Mouse (Mus musculus) CH12.LX (cell line): ENCODE measurements at regions not wholly inside any gene's neighbourhood (a gene's known extent, or its start where the extent isn't known, plus 50 kb on each side); places are given as distances from the start of the nearest gene placed in this dataset.

ENCODE experiments used
- DNase-seq: peaks from one replicate; pipeline ENCODE4 v3.0.0-alpha.2; 2013; ENCODE audit errors: extremely low read depth
- H3K27ac ChIP-seq: 2 replicates; pipeline ENCODE4 v1.5.1; 2012; ENCODE audit warnings: low read depth, mild to moderate bottlenecking, control low read depth, moderate library complexity; ENCODE audit not compliant: insufficient read depth
- H3K27me3 ChIP-seq: replicated peaks from 2 replicates; pipeline ENCODE3; 2012; ENCODE audit warnings: inconsistent platforms
- H3K36me3 ChIP-seq, 2 experiments: replicated peaks in 1 of 2; 2 replicates each; pipeline versions ENCODE3 to v1.6.1; 2012; ENCODE audit warnings: inconsistent platforms in 1 of 2, low read length in 1 of 2, mild to moderate bottlenecking in 1 of 2, mixed read lengths in 1 of 2, moderate library complexity in 1 of 2; ENCODE audit not compliant: control insufficient read depth in 1 of 2, insufficient read depth in 1 of 2
- H3K4me1 ChIP-seq, 2 experiments: 2 replicates each; pipeline ENCODE4 v1.6.1; 2012; ENCODE audit warnings: inconsistent platforms in 1 of 2, moderate library complexity in 1 of 2; ENCODE audit not compliant: insufficient read depth in 2 of 2, control insufficient read depth in 1 of 2
- H3K4me2 ChIP-seq: 2 replicates; pipeline ENCODE4 v1.6.1; 2012; ENCODE audit warnings: low read depth, mild to moderate bottlenecking, control low read depth; ENCODE audit not compliant: poor library complexity, insufficient read depth, severe bottlenecking
- H3K4me3 ChIP-seq, 3 experiments: fragments of 150-350 bp in 1 of 3; sonication (generic) in 1 of 3; replicated peaks in 1 of 3; 2 replicates each; pipeline versions ENCODE3 to v1.5.1; 2011 to 2012; ENCODE audit warnings: low read depth in 2 of 3, low read length in 2 of 3, mild to moderate bottlenecking in 2 of 3, moderate library complexity in 2 of 3, control low read depth in 1 of 3, improper control_type of control experiment in 1 of 3, inconsistent platforms in 1 of 3, mixed read lengths in 1 of 3; ENCODE audit not compliant: poor library complexity in 1 of 3
- H3K79me2 ChIP-seq: replicated peaks from 2 replicates; pipeline ENCODE4 v1.6.1; 2012; ENCODE audit warnings: mild to moderate bottlenecking, moderate library complexity; ENCODE audit not compliant: control insufficient read depth, poor library complexity, insufficient read depth, severe bottlenecking; ENCODE audit errors: extremely low read depth
- H3K9ac ChIP-seq: 2 replicates; pipeline ENCODE4 v1.6.1; 2012; ENCODE audit warnings: low read depth, mild to moderate bottlenecking, control low read depth, moderate library complexity; ENCODE audit not compliant: insufficient read depth
- H3K9me3 ChIP-seq: replicated peaks from 2 replicates; pipeline ENCODE3; 2012; ENCODE audit warnings: low read length, inconsistent platforms, mixed read lengths
- BHLHE40 ChIP-seq: IDR thresholded peaks from 2 replicates; pipeline ENCODE4 v1.6.1; 2011; ENCODE audit warnings: mild to moderate bottlenecking, low read depth, low read length, improper control_type of control experiment
- CHD1 ChIP-seq: IDR thresholded peaks from 2 replicates; pipeline ENCODE4 v1.6.1; 2012; ENCODE audit warnings: low read depth, low read length, improper control_type of control experiment, inconsistent platforms
- CHD2 ChIP-seq: IDR thresholded peaks from 2 replicates; pipeline ENCODE4 v1.6.1; 2011; ENCODE audit warnings: low read length, improper control_type of control experiment
- CTCF ChIP-seq, 2 experiments: IDR thresholded peaks in 1 of 2; conservative IDR thresholded peaks in 1 of 2; 2 replicates each; pipeline ENCODE4 v1.5.1; 2011 to 2012; ENCODE audit warnings: low read depth in 2 of 2, low read length in 2 of 2, improper control_type of control experiment in 1 of 2, inconsistent platforms in 1 of 2, mild to moderate bottlenecking in 1 of 2, moderate library complexity in 1 of 2
- E2F4 ChIP-seq: IDR thresholded peaks from 2 replicates; pipeline ENCODE4 v1.6.1; 2011; ENCODE audit warnings: low read depth, low read length, improper control_type of control experiment; ENCODE audit not compliant: insufficient replicate concordance
- EP300 ChIP-seq: IDR thresholded peaks from 2 replicates; pipeline ENCODE4 v1.6.1; 2011; ENCODE audit warnings: low read length, improper control_type of control experiment
- ETS1 ChIP-seq: conservative IDR thresholded peaks from 2 replicates; pipeline ENCODE4 v1.6.1; 2012; ENCODE audit warnings: low read depth, mild to moderate bottlenecking, inconsistent platforms, low read length, improper control_type of control experiment, moderate library complexity
- GABPA ChIP-seq: IDR thresholded peaks from 2 replicates; pipeline ENCODE4 v1.6.1; 2012; ENCODE audit warnings: low read depth, low read length, improper control_type of control experiment, inconsistent platforms; ENCODE audit not compliant: insufficient replicate concordance
- HCFC1 ChIP-seq: IDR thresholded peaks from 2 replicates; pipeline ENCODE4 v1.6.1; 2012; ENCODE audit warnings: low read depth, mild to moderate bottlenecking, inconsistent platforms, low read length, improper control_type of control experiment
- IRF4 ChIP-seq: IDR thresholded peaks from 2 replicates; pipeline ENCODE4 v1.6.1; 2014; ENCODE audit warnings: low read depth, mild to moderate bottlenecking, inconsistent platforms, low read length, improper control_type of control experiment
- JUN ChIP-seq: IDR thresholded peaks from 2 replicates; pipeline ENCODE4 v1.6.1; 2011; ENCODE audit warnings: low read depth, mild to moderate bottlenecking, low read length, improper control_type of control experiment, moderate library complexity; ENCODE audit not compliant: insufficient read depth
- KAT2A ChIP-seq: IDR thresholded peaks from 2 replicates; pipeline ENCODE4 v1.6.1; 2012; ENCODE audit warnings: low read length, improper control_type of control experiment, inconsistent platforms; ENCODE audit not compliant: insufficient replicate concordance
- MAFK ChIP-seq: IDR thresholded peaks from 2 replicates; pipeline ENCODE4 v1.6.1; 2011; ENCODE audit warnings: low read length, improper control_type of control experiment; ENCODE audit not compliant: insufficient replicate concordance
- MAX ChIP-seq: IDR thresholded peaks from 2 replicates; pipeline ENCODE4 v1.6.1; 2011; ENCODE audit warnings: low read length, improper control_type of control experiment
- MEF2A ChIP-seq: IDR thresholded peaks from 2 replicates; pipeline ENCODE4 v1.6.1; 2014; ENCODE audit warnings: low read depth, mild to moderate bottlenecking, inconsistent platforms, low read length, improper control_type of control experiment, borderline replicate concordance
- MYC ChIP-seq: IDR thresholded peaks from 2 replicates; pipeline ENCODE4 v1.6.1; 2011; ENCODE audit warnings: low read depth, mild to moderate bottlenecking, improper control_type of control experiment, low read length
- NELFE ChIP-seq: IDR thresholded peaks from 2 replicates; pipeline ENCODE4 v1.6.1; 2011; ENCODE audit warnings: low read depth, low read length, improper control_type of control experiment
- NRF1 ChIP-seq: IDR thresholded peaks from 2 replicates; pipeline ENCODE4 v1.6.1; 2014; ENCODE audit warnings: low read depth, mild to moderate bottlenecking, inconsistent platforms, low read length, improper control_type of control experiment, moderate library complexity
- POLR2A ChIP-seq: IDR thresholded peaks from 2 replicates; pipeline ENCODE4 v1.6.1; 2011; ENCODE audit warnings: low read depth, mild to moderate bottlenecking, improper control_type of control experiment, low read length
- RAD21 ChIP-seq: IDR thresholded peaks from 2 replicates; pipeline ENCODE4 v1.6.1; 2011; ENCODE audit warnings: low read depth, mild to moderate bottlenecking, low read length, improper control_type of control experiment, moderate library complexity
- RCOR1 ChIP-seq: conservative IDR thresholded peaks from 2 replicates; pipeline ENCODE4 v1.6.1; 2012; ENCODE audit warnings: low read depth, mild to moderate bottlenecking, inconsistent platforms, low read length, improper control_type of control experiment
- SIN3A ChIP-seq: IDR thresholded peaks from 2 replicates; pipeline ENCODE4 v1.6.1; 2012; ENCODE audit warnings: low read length, improper control_type of control experiment, inconsistent platforms
- SMC3 ChIP-seq: IDR thresholded peaks from 2 replicates; pipeline ENCODE4 v1.6.1; 2011; ENCODE audit warnings: low read depth, low read length, improper control_type of control experiment
- TBP ChIP-seq: conservative IDR thresholded peaks from 2 replicates; pipeline ENCODE4 v1.6.1; 2011; ENCODE audit warnings: low read depth, low read length, improper control_type of control experiment
- TCF12 ChIP-seq: IDR thresholded peaks from 2 replicates; pipeline ENCODE4 v1.6.1; 2014; ENCODE audit warnings: low read depth, mild to moderate bottlenecking, inconsistent platforms, low read length, improper control_type of control experiment
- UBTF ChIP-seq: IDR thresholded peaks from 2 replicates; pipeline ENCODE4 v1.6.1; 2012; ENCODE audit warnings: low read depth, mild to moderate bottlenecking, inconsistent platforms, low read length, improper control_type of control experiment, moderate library complexity
- USF2 ChIP-seq: conservative IDR thresholded peaks from 2 replicates; pipeline ENCODE4 v1.6.1; 2011; ENCODE audit warnings: low read depth, low read length, improper control_type of control experiment
- ZC3H11A ChIP-seq: IDR thresholded peaks from 2 replicates; pipeline ENCODE4 v1.6.1; 2012; ENCODE audit warnings: low read depth, mild to moderate bottlenecking, inconsistent platforms, low read length, improper control_type of control experiment
- ZMIZ1 ChIP-seq: IDR thresholded peaks from 2 replicates; pipeline ENCODE4 v1.6.1; 2012; ENCODE audit warnings: low read depth, mild to moderate bottlenecking, inconsistent platforms, low read length, improper control_type of control experiment
- ZNF384 ChIP-seq: IDR thresholded peaks from 2 replicates; pipeline ENCODE4 v1.6.1; 2012; ENCODE audit warnings: low read depth, low read length, improper control_type of control experiment, inconsistent platforms
- dilution Hi-C: fragments of 300-500 bp; cut with MboI; formaldehyde crosslinking; loops from 2 replicates; pipeline ENCODE4 v1.14.3; 2020; ENCODE audit warnings: low sequenced_read_pairs; ENCODE audit not compliant: extremely low pct_unique_long_range_greater_than_20kb, extremely low pct_ligation_motif_present
- in situ Hi-C: fragments of 300-500 bp; cut with MboI; formaldehyde crosslinking; loops from 3 replicates; pipeline ENCODE4 v1.14.3; 2019; ENCODE audit warnings: low sequenced_read_pairs, low pct_ligation_motif_present, low pct_unique_long_range_greater_than_20kb, mixed read lengths

DNA sequence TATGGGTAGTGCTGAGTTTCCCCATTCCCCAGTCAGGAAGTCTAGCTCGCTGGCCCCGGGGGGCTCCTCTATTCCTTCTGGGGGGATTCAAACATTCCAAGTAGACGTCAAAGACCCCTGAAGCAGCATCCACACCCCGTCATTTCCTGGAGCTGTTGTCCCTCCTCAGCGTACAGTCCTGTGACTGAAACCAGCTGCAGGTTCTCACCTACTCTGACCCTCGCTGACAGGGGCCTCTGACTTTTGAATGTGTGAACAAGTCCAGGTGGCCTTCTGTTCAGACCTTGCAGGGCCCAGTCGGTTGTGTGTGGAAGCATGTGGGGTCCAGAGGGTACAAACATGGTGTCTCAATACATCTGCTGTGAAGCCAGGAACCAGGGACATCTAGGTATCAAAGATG, 55.2 kb upstream of the Larp1 start:
- Histone ChIP-seq H3K4me1 (peaks cover 19 to 74% of the 10 kb centered on the region in 2 experiments), H3K4me2 (no peak overlapping the region), H3K4me3 (no peak overlapping the region), H3K9me3 (no peaks in the 10 kb centered on the region), H3K27ac (peak overlapping the region; percentile 15; the same call in 1 of the 2 replicates), H3K27me3 (no peaks in the 10 kb centered on the region), H3K79me2 (no peaks in the 10 kb centered on the region), H3K36me3 (no peaks in the 10 kb centered on the region), H3K9ac (no peak overlapping the region)
- TF ChIP-seq ZNF384 (no peak), ZMIZ1 (no peak), CHD2 (no peak), GABPA (no peak), NELFE (no peak), EP300 (0 out of 2 replicates have a peak, but pooled peaks have one; percentile 45), KAT2A (no peak), HCFC1 (no peak), CTCF (conservative IDR thresholded peaks at IDR 0.05 in 1 of 2, IDR thresholded peaks at IDR 0.05 in 1 of 2; ENCODE audit: low read depth in 2 of 2, low read length in 2 of 2) (no peak), BHLHE40 (peak; percentile 80), MAX (peak; percentile 39), MYC (0 out of 2 replicates have a peak, but pooled peaks have one; percentile 22), ZC3H11A (no peak), RAD21 (no peak), TBP (no peak), MEF2A (peak; percentile 61; the same call in 1 of the 2 replicates), CHD1 (no peak), RCOR1 (no peak), ETS1 (peak; percentile 88), IRF4 (peak; percentile 80), MAFK (no peak), USF2 (no peak), E2F4 (no peak), POLR2A (no peak), SIN3A (no peak), UBTF (no peak), TCF12 (peak; percentile 83), SMC3 (no peak), NRF1 (no peak), JUN (no peak)
- dilution Hi-C loops = no loop called here
- in situ Hi-C loops = loop anchor here (10.0 kb wide), 2 partner anchors 281 to 351 kb away; partner anchors contain the start of gene Zfp692
- DNase-seq = peak; percentile 45
